Mouse (Mus musculus): ENCODE measurements around the gene St6galnac4.

- TF ChIP-seq CTCF (IDR thresholded peaks at IDR 0.05; ENCODE audit: low read depth, low read length): no peak
- no peak for TF ChIP-seq GATA2 (IDR thresholded peaks at IDR 0.05; ENCODE audit: borderline replicate concordance, low read depth, low read length)
Observed at GRCm38 (mm10) chr2:32547964-32548739, 38.7 kb upstream of the St6galnac4 start.
